Mouse (Mus musculus): ENCODE results near the gene Mcts1.

Mcts1 gene

GRCm38 (mm10) chrX:38600177-38600994 is at the start of gene Mcts1:
Gene Mcts1 (plus strand): TSS chrX:38600578.
- DNase-seq, result peak; percentile 55 to 70

DNA sequence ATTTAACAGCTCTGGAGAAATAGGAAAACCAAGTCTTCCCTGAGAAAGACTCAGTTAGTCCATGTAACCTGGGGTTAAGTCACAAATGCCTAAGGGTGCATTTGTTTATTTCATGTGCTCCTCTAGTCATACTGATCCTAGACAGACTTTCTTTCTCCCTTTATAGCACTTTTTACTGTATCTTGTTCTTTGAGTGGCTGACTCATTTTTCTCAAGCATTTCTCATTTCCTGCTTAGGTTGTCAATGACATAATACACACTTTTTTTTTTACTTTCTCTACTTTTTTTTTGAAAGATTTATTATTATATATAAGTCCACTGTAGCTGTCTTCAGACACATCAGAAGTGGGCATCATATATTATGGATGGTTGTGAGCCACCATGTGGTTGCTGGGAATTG is 47.1 kb upstream of the Mcts1 start:
- DNase-seq, result no peak

- peak; percentile 19 to 20 for DNase-seq
These were observed 36.3 kb upstream of the Mcts1 start for GRCm38 (mm10) chrX:38563941-38564541.

GRCm38 (mm10) chrX:38564542-38565175 is 35.7 kb upstream of the Mcts1 start:
- peak; percentile 78 to 86 for DNase-seq

GRCm38 (mm10) chrX:38565176-38565542 is 35.2 kb upstream of the Mcts1 start:
- no peak for DNase-seq

DNA sequence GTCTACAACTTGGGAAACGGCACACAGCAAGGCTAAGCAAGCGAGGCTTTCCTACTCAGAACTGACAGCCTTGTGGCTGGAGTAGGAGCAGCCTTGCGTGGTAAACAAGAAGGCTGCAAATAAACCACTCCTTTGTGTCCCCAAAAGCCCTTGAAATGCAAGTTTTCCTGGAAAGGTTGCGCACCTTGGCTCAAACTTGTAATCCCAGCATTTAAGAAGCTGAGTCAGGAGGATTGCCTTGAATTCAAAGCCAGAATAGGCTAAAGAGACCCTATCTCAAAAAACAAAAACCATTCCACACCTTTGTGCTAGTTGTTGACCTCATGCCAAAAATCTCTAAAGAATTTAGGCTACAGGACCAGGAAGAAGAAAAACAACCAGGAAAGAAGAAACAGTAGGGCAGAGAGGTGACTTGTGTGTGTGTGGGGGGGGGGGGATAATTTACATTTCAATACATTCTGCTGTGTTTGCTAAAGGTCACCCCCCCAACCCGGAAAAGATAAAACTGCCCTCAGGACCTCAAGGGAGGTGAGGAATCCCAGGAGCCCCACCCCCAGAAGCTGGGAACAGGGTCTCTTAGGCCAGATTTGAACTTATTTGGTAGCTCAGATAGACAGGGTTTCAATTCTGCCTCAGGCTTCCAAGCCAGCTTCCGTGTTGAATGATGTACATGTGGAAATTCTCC is 33.7 kb upstream of the Mcts1 start:
- DNase-seq, result no peak

DNA sequence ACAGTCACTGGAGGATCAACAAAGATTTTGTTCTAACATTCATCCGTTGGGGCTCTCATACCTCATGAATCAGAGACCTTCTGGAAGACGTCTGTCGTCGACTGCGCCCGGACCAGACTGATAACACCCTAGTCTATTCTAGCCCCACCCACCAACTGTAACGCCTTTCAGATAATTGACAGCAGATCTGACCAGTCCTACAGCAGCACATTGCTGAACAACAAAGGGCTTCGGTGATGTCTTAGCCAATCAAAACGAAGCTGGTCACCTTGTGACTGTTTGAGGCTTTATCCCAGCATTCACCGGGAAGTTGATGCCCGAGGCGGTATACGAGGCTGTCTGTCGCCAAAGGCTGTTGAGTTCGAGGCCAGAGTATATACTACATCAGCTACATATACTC is 24.3 kb upstream of the Mcts1 start, which contains the start of gene Cul4b:
Gene Cul4b (minus strand): TSS at position 119 of the 400 bp plus-strand sequence.
- DNase-seq, result no peak

DNA sequence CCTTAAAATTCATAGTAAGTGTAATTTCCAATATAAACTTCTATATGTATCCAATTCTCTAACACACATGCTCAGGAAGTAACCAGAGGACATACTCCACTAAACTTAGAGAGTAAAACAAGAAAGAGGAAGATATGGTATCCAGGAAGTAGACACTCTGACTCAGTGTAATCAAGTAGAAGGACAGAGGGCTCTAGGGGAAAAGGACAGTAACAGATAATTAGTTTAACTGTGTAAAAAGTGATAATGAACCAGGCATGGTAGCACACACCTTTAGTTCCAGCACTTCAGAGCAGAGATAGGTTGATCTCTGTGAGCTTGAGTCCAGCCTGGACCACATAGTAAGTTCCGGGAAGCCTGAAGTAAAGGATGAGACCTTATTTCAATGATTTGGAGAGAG is 19.2 kb upstream of the Mcts1 start:
- no peak for DNase-seq

DNA sequence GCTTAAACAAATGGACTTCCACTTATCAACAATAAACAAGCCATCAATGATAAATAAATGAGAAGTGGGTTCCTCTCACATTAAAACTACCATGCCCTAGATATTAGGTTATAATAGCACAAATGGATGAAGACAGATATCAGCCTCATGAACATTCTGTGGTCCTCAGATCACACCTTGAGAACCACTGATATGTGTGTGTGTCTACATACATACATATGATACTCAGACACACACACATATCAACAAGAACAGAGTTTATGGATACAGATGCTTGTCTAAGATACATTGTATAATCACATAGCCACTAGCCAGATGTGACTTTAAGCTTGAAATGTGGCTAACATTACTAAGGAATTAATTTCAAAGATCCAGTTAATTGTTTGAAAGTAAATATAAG is 17.1 kb upstream of the Mcts1 start:
- DNase-seq, result no peak

GRCm38 (mm10) chrX:38589827-38590226 is 10.6 kb upstream of the Mcts1 start:
- DNase-seq, result no peak

DNA sequence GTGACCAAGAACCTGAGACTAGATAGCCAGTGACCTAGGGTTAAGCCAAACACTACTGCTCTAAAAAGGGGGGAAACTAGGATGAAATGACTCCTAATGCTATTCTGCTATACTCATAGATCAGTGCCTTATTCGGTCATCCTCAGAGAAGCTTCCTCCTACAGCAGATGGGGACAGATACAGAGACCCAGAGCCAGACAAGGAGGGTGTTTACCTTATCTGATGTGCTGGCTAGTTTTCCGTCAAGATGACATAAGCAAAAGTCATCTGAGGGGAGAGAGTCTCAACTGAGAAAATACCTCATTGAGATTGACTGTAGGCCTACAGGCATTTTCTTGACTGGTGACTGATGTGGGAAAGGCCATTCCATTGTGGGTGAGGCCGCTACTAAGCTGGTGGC is 8.6 kb upstream of the Mcts1 start:
- DNase-seq, result no peak

- DNase-seq, result no peak
These were observed 7.0 kb upstream of the Mcts1 start for GRCm38 (mm10) chrX:38593180-38593889.

- peak; percentile 9 to 16 for DNase-seq
These were observed 604 bp downstream of the Mcts1 start for GRCm38 (mm10) chrX:38600995-38601369.

GRCm38 (mm10) chrX:38634801-38635637 is 34.6 kb downstream of the Mcts1 start, which contains the start of gene C1galt1c1:
Gene C1galt1c1 (minus strand): TSS chrX:38635087.
- peak; percentile 89 to 93 for DNase-seq

DNA sequence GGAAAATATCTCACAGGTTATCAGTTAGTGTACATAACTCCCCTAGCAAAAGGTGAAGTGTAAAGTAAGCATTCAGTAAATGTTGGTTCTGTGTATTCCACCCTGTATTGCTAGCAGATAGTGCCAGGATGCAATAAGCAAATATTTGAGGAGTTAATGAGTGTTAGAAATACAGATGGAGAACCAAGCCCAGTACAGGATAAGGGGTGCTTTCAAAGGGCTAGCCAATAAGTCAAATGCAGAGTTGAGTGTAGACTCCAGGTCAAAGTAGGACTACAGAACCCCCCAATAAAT is 35.2 kb downstream of the Mcts1 start:
- DNase-seq, result no peak

DNA sequence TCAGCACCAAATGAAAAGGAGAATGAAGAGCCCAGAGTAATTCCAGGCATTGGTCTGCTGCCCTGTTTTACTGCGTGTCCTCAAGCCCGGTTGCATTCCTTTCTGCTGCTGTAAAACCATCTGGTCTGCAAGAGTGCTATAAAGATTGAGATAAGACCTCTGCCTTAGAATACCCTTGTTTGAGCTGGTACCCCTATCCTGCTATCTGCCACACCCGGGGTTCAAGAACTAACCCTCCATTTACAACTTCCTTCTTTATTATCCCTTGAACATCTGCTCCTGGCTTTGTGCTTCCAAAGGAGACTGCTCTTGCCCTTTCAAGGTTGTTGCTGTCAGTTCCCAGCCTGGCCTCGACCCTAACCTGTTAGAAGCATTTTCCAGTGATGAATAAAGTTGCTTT is 41.1 kb downstream of the Mcts1 start:
- DNase-seq, result no peak

- no peak for DNase-seq
These were observed 41.8 kb downstream of the Mcts1 start for GRCm38 (mm10) chrX:38642183-38642582.

DNA sequence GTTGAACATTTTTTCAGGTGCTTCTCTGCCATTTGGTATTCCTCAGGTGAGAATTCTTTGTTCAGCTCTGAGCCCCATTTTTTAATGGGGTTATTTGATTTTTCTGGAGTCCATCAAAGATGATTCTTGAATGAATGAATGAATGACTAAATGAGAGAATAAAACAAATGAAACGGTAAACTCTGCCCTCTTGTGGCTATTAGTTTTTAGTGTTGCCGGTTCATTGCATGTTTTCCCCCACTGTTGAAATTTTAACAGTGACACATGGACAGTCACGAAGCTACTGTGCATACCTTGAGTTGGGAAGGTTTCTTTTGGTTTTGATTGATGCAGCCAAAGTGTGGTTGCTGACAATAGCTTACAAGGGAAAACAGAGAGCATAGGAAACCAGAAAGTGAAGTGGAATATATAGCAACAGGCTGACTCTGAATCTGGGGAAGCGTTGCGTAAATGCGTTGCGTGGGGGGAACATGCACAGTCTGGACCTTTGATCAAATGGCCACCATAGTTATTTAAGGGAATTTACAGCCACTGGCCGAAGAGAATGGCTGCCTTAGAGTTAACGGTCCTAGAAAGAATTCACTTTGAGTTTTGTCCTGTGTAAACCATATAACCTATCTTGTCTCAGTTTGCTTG is 50.1 kb downstream of the Mcts1 start:
- no peak for DNase-seq

- DNase-seq, result no peak
These were observed 50.8 kb downstream of the Mcts1 start for GRCm38 (mm10) chrX:38651167-38651566.

GRCm38 (mm10) chrX:38653181-38653580 is 52.8 kb downstream of the Mcts1 start:
- DNase-seq, result no peak

GRCm38 (mm10) chrX:38654681-38655080 is 54.3 kb downstream of the Mcts1 start:
- DNase-seq, result peak; percentile 9 to 11

Measured in thymus, postnatal 36 days (tissue).